Mouse (Mus musculus): Measurements from ENCODE around the gene Abi3bp.
A peak's percentile ranks its signal among the peaks of the same experiment; 100 is the strongest.

The Abi3bp gene

GRCm38 (mm10) chr16:56518024-56518423, 40.3 kb downstream of the Abi3bp start:
- no peak for DNase-seq (ENCODE audit: low spot score)

- DNase-seq (ENCODE audit: low spot score), result no peak
Measured at GRCm38 (mm10) chr16:56524359-56524758, 46.7 kb downstream of the Abi3bp start.

GRCm38 (mm10) chr16:56526482-56526881, 48.8 kb downstream of the Abi3bp start:
- no peak for DNase-seq (ENCODE audit: low spot score)

GRCm38 (mm10) chr16:56528079-56528688, 50.5 kb downstream of the Abi3bp start:
- no peak for DNase-seq (ENCODE audit: low spot score)

- no peak for DNase-seq (ENCODE audit: low spot score)
Measured at GRCm38 (mm10) chr16:56579536-56579935, 101.9 kb downstream of the Abi3bp start.

GRCm38 (mm10) chr16:56593581-56593980, 115.9 kb downstream of the Abi3bp start:
- DNase-seq (ENCODE audit: low spot score), result no peak

- no peak for DNase-seq (ENCODE audit: low spot score)
Measured at GRCm38 (mm10) chr16:56594866-56595265, 117.2 kb downstream of the Abi3bp start.

- DNase-seq (ENCODE audit: low spot score), result no peak
Measured at GRCm38 (mm10) chr16:56598427-56598826, 120.7 kb downstream of the Abi3bp start.

- DNase-seq (ENCODE audit: low spot score), result no peak
Measured at GRCm38 (mm10) chr16:56602394-56602793, 124.7 kb downstream of the Abi3bp start.

- DNase-seq (ENCODE audit: low spot score), result no peak
Measured at GRCm38 (mm10) chr16:56610572-56610971, 132.9 kb downstream of the Abi3bp start.

- DNase-seq (ENCODE audit: low spot score), result no peak
Measured at GRCm38 (mm10) chr16:56611096-56611867, 133.6 kb downstream of the Abi3bp start.

- no peak for DNase-seq (ENCODE audit: low spot score)
Measured at GRCm38 (mm10) chr16:56638544-56638943, 160.9 kb downstream of the Abi3bp start.

GRCm38 (mm10) chr16:56645251-56645650, 167.6 kb downstream of the Abi3bp start:
- peak; percentile 5 for DNase-seq (ENCODE audit: low spot score)

GRCm38 (mm10) chr16:56646382-56647172, 168.9 kb downstream of the Abi3bp start:
- DNase-seq (ENCODE audit: low spot score), result no peak

- no peak for DNase-seq (ENCODE audit: low spot score)
Measured at GRCm38 (mm10) chr16:56655193-56655910, 177.7 kb downstream of the Abi3bp start.

- no peak for DNase-seq (ENCODE audit: low spot score)
Measured at GRCm38 (mm10) chr16:56658866-56659265, 181.2 kb downstream of the Abi3bp start.

- no peak for DNase-seq (ENCODE audit: low spot score)
Measured at GRCm38 (mm10) chr16:56669520-56669919, 191.8 kb downstream of the Abi3bp start.

GRCm38 (mm10) chr16:56670941-56671340, 193.3 kb downstream of the Abi3bp start:
- DNase-seq (ENCODE audit: low spot score), result no peak

- DNase-seq (ENCODE audit: low spot score), result no peak
Measured at GRCm38 (mm10) chr16:56673420-56673819, 195.7 kb downstream of the Abi3bp start.

GRCm38 (mm10) chr16:56677146-56677545, 199.5 kb downstream of the Abi3bp start:
- no peak for DNase-seq (ENCODE audit: low spot score)

GRCm38 (mm10) chr16:56681010-56681645, 203.4 kb downstream of the Abi3bp start:
- DNase-seq (ENCODE audit: low spot score), result no peak

GRCm38 (mm10) chr16:56686747-56687146, 209.1 kb downstream of the Abi3bp start:
- DNase-seq (ENCODE audit: low spot score), result no peak
